ENCODE assay signal across 21 mouse cellular contexts in the genomic region with DNA sequence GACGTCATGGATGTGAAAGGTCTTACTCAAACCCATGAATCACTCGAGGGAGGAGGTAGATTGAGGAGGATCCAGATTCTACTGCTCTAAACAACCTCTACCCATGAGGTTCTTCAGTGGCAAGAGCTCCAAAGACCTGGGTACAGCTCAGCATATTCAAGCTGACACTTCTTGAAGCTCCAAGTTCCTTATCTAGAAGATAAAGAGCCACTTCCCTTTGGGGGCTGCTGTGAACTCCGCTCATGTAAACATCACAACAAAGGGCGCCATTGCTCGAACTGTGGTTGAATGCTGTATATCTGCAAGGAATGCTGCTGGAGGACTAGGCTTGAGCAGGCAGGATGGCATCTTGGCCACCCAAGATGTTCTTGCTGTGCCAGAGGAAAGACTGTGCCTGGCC.
"Had no signal": no experiment of that assay in that cellular context is flagged by ENCODE, and none has a peak within 500 bp of the region (broad histone marks: within the 10 kb centered on the region; RNA-seq: fewer than 3 reads in every experiment).

No protein-coding gene starts in this region.

- H3K9ac ChIP-seq: liver, embryonic 13.5 days; liver, embryonic 15.5 days; liver, postnatal 0 days; lung, embryonic 15.5 days; midbrain, embryonic 13.5 days; neural tube, embryonic 13.5 days; neural tube, embryonic 15.5 days had no signal

- H3K9me3 ChIP-seq: liver, embryonic 13.5 days; liver, embryonic 15.5 days; lung, embryonic 15.5 days; midbrain, embryonic 13.5 days; neural tube, embryonic 13.5 days; neural tube, embryonic 15.5 days had no signal

- H3K27me3 ChIP-seq: liver, embryonic 13.5 days; liver, embryonic 15.5 days; lung, embryonic 15.5 days; midbrain, embryonic 13.5 days; neural tube, embryonic 13.5 days; neural tube, embryonic 15.5 days had no signal

- H3K4me1 ChIP-seq: midbrain, embryonic 13.5 days had no signal

- H3K4me3 ChIP-seq: liver, embryonic 13.5 days; liver, embryonic 15.5 days; lung, embryonic 15.5 days; midbrain, embryonic 13.5 days; myocyte; neural tube, embryonic 13.5 days; neural tube, embryonic 15.5 days had no signal

- H3K4me2 ChIP-seq: liver, embryonic 13.5 days; liver, embryonic 15.5 days; lung, embryonic 15.5 days; midbrain, embryonic 11.5 days; midbrain, embryonic 13.5 days; neural tube, embryonic 13.5 days; neural tube, embryonic 15.5 days had no signal

- ATAC-seq: liver, postnatal 0 days; lung, postnatal 0 days; midbrain, embryonic 13.5 days; midbrain, embryonic 16.5 days had no signal

- H3K36me3 ChIP-seq: liver, embryonic 13.5 days; liver, embryonic 15.5 days; lung, embryonic 15.5 days; midbrain, embryonic 13.5 days; neural tube, embryonic 13.5 days; neural tube, embryonic 15.5 days had no signal

- H3K27ac ChIP-seq: liver, embryonic 13.5 days; liver, embryonic 15.5 days; lung, embryonic 15.5 days; midbrain, embryonic 13.5 days; neural tube, embryonic 13.5 days; neural tube, embryonic 15.5 days had no signal

- DNase-seq: liver, embryonic 13.5 days; liver, postnatal 0 days; lung, adult 2 months; lung, postnatal 4 days; retina, postnatal 1 day; right cerebral cortex, adult 18-20 months; right cerebral cortex, postnatal 25 days; right cerebral cortex, postnatal 4 days; spleen, adult 18-20 months; thymus, adult 2 months; thymus, postnatal 25 days; thymus, postnatal 4 days had no signal
